Mouse (Mus musculus): Measurements from ENCODE around the gene Fscn2. TPM values are rescaled to one million over a fixed set of nuclear protein-coding genes. Genes with fewer than 3 reads are reported as not detected.

Fscn2 gene
- polyA plus RNA-seq, 1 experiment from 2014 or later = not detected

- Histone ChIP-seq H3K4me1 (ENCODE audit: control insufficient read depth, low read depth, low read length) (peaks cover 19% of the 10 kb centered on the region), H3K9ac (ENCODE audit: low read depth, low read length) (peak overlapping the region; percentile 70), H3K27ac (ENCODE audit: low read length) (peak overlapping the region; percentile 20; the same call in 1 of the 2 replicates), H3K36me3 (ENCODE audit: control insufficient read depth, insufficient read depth) (peaks cover 23% of the 10 kb centered on the region), H3K9me3 (replicated peaks; ENCODE audit: control insufficient read depth, low read length) (no peaks in the 10 kb centered on the region), H3K4me3 (ENCODE audit: low read depth, low read length) (peak overlapping the region; percentile 75), H3K27me3 (ENCODE audit: control insufficient read depth, insufficient read depth, low read depth, low read length) (no peaks in the 10 kb centered on the region), H3K4me2 (ENCODE audit: low read depth, low read length) (peak overlapping the region; percentile 99)
- peak; percentile 51 for ATAC-seq (ENCODE audit: low read depth)
- WGBS (ENCODE audit: insufficient replicate concordance) = 2% methylated on average over 40 of the region's 40 CpGs
These were observed 16.8 kb downstream of the Fscn2 start for GRCm38 (mm10) chr11:120378031-120378610.

- no peaks in the 10 kb centered on the region for H3K9me3 ChIP-seq (replicated peaks; ENCODE audit: control insufficient read depth, low read length)
- peak within 1 kb of the TSS; percentile 70 for H3K9ac ChIP-seq (ENCODE audit: low read depth, low read length)
- H3K27me3 ChIP-seq (ENCODE audit: control insufficient read depth, insufficient read depth, low read depth, low read length) = no peaks in the 10 kb centered on the region
- peaks cover 19% of the 10 kb centered on the region for H3K4me1 ChIP-seq (ENCODE audit: control insufficient read depth, low read depth, low read length)
- peak within 1 kb of the TSS; percentile 75 for H3K4me3 ChIP-seq (ENCODE audit: low read depth, low read length)
- 10% methylated on average over 54 of the region's 54 CpGs for WGBS (ENCODE audit: insufficient replicate concordance)
- peak within 1 kb of the TSS; percentile 99 for H3K4me2 ChIP-seq (ENCODE audit: low read depth, low read length)
- peaks cover 26% of the 10 kb centered on the region for H3K36me3 ChIP-seq (ENCODE audit: control insufficient read depth, insufficient read depth)
- peak within 1 kb of the TSS; percentile 26; the same call in 1 of the 2 replicates for H3K27ac ChIP-seq (ENCODE audit: low read length)
- ATAC-seq (ENCODE audit: low read depth) = peak; percentile 92
These were observed 17.5 kb downstream of the Fscn2 start, which contains the start of gene Faap100 for GRCm38 (mm10) chr11:120378611-120379540. Faap100 (minus strand) TSS chr11:120378764.

GRCm38 (mm10) chr11:120380271-120380670 is 18.9 kb downstream of the Fscn2 start:
- Histone ChIP-seq H3K4me2 (ENCODE audit: low read depth, low read length) (no peak overlapping the region), H3K4me1 (ENCODE audit: control insufficient read depth, low read depth, low read length) (peaks cover 19% of the 10 kb centered on the region), H3K4me3 (ENCODE audit: low read depth, low read length) (no peak overlapping the region), H3K36me3 (ENCODE audit: control insufficient read depth, insufficient read depth) (peaks cover 39% of the 10 kb centered on the region), H3K9ac (ENCODE audit: low read depth, low read length) (no peak overlapping the region), H3K27ac (ENCODE audit: low read length) (no peak overlapping the region), H3K27me3 (ENCODE audit: control insufficient read depth, insufficient read depth, low read depth, low read length) (no peaks in the 10 kb centered on the region), H3K9me3 (replicated peaks; ENCODE audit: control insufficient read depth, low read length) (no peaks in the 10 kb centered on the region)
- no peak for ATAC-seq (ENCODE audit: low read depth)
- WGBS (ENCODE audit: insufficient replicate concordance) = 79% methylated on average over 3 of the region's 3 CpGs

- H3K36me3 ChIP-seq (ENCODE audit: control insufficient read depth, insufficient read depth) = peaks cover 39% of the 10 kb centered on the region
These were observed 19.8 kb downstream of the Fscn2 start for GRCm38 (mm10) chr11:120381157-120381556.

GRCm38 (mm10) chr11:120382509-120382908 is 21.2 kb downstream of the Fscn2 start:
- Histone ChIP-seq H3K4me2 (ENCODE audit: low read depth, low read length) (no peak overlapping the region), H3K36me3 (ENCODE audit: control insufficient read depth, insufficient read depth) (peaks cover 47% of the 10 kb centered on the region), H3K27me3 (ENCODE audit: control insufficient read depth, insufficient read depth, low read depth, low read length) (no peaks in the 10 kb centered on the region), H3K4me3 (ENCODE audit: low read depth, low read length) (no peak overlapping the region), H3K9me3 (replicated peaks; ENCODE audit: control insufficient read depth, low read length) (no peaks in the 10 kb centered on the region), H3K4me1 (ENCODE audit: control insufficient read depth, low read depth, low read length) (peaks cover 18% of the 10 kb centered on the region), H3K9ac (ENCODE audit: low read depth, low read length) (no peak overlapping the region), H3K27ac (ENCODE audit: low read length) (no peak overlapping the region)
- 89% methylated on average over 9 of the region's 9 CpGs for WGBS (ENCODE audit: insufficient replicate concordance)
- ATAC-seq (ENCODE audit: low read depth) = no peak

More at GRCm38 (mm10) chr11:120381157-120381556, 19.8 kb downstream of the Fscn2 start:
- peaks cover 19% of the 10 kb centered on the region for H3K4me1 ChIP-seq (ENCODE audit: control insufficient read depth, low read depth, low read length)
- 88% methylated on average over 4 of the region's 4 CpGs for WGBS (ENCODE audit: insufficient replicate concordance)
- no peak overlapping the region for H3K4me2 ChIP-seq (ENCODE audit: low read depth, low read length)
- H3K27ac ChIP-seq (ENCODE audit: low read length) = no peak overlapping the region
- H3K9ac ChIP-seq (ENCODE audit: low read depth, low read length) = no peak overlapping the region
- no peak for ATAC-seq (ENCODE audit: low read depth)
- H3K9me3 ChIP-seq (replicated peaks; ENCODE audit: control insufficient read depth, low read length) = no peaks in the 10 kb centered on the region
- no peak overlapping the region for H3K4me3 ChIP-seq (ENCODE audit: low read depth, low read length)
- H3K27me3 ChIP-seq (ENCODE audit: control insufficient read depth, insufficient read depth, low read depth, low read length) = no peaks in the 10 kb centered on the region

- ATAC-seq (ENCODE audit: low read depth) = no peak
- 84% methylated on average over 6 of the region's 6 CpGs for WGBS (ENCODE audit: insufficient replicate concordance)
- no peaks in the 10 kb centered on the region for H3K9me3 ChIP-seq (replicated peaks; ENCODE audit: control insufficient read depth, low read length)
- H3K4me1 ChIP-seq (ENCODE audit: control insufficient read depth, low read depth, low read length) = peaks cover 2% of the 10 kb centered on the region
- H3K36me3 ChIP-seq (ENCODE audit: control insufficient read depth, insufficient read depth) = peaks cover 47% of the 10 kb centered on the region
- H3K4me3 ChIP-seq (ENCODE audit: low read depth, low read length) = no peak overlapping the region
- H3K27ac ChIP-seq (ENCODE audit: low read length) = no peak overlapping the region
- H3K9ac ChIP-seq (ENCODE audit: low read depth, low read length) = no peak overlapping the region
- no peak overlapping the region for H3K4me2 ChIP-seq (ENCODE audit: low read depth, low read length)
- no peaks in the 10 kb centered on the region for H3K27me3 ChIP-seq (ENCODE audit: control insufficient read depth, insufficient read depth, low read depth, low read length)
These were observed 25.3 kb downstream of the Fscn2 start for GRCm38 (mm10) chr11:120386632-120387031.

GRCm38 (mm10) chr11:120387157-120387556 is 25.8 kb downstream of the Fscn2 start:
- ATAC-seq (ENCODE audit: low read depth) = no peak
- 45% methylated on average over 2 of the region's 2 CpGs for WGBS (ENCODE audit: insufficient replicate concordance)
- Histone ChIP-seq H3K9ac (ENCODE audit: low read depth, low read length) (no peak overlapping the region), H3K4me1 (ENCODE audit: control insufficient read depth, low read depth, low read length) (peaks cover 2% of the 10 kb centered on the region), H3K27me3 (ENCODE audit: control insufficient read depth, insufficient read depth, low read depth, low read length) (no peaks in the 10 kb centered on the region), H3K36me3 (ENCODE audit: control insufficient read depth, insufficient read depth) (peaks cover 41% of the 10 kb centered on the region), H3K27ac (ENCODE audit: low read length) (no peak overlapping the region), H3K9me3 (replicated peaks; ENCODE audit: control insufficient read depth, low read length) (no peaks in the 10 kb centered on the region), H3K4me3 (ENCODE audit: low read depth, low read length) (no peak overlapping the region), H3K4me2 (ENCODE audit: low read depth, low read length) (no peak overlapping the region)

- Histone ChIP-seq H3K4me1 (ENCODE audit: control insufficient read depth, low read depth, low read length) (peaks cover 2% of the 10 kb centered on the region), H3K4me2 (ENCODE audit: low read depth, low read length) (no peak overlapping the region), H3K9me3 (replicated peaks; ENCODE audit: control insufficient read depth, low read length) (no peaks in the 10 kb centered on the region), H3K9ac (ENCODE audit: low read depth, low read length) (no peak overlapping the region), H3K4me3 (ENCODE audit: low read depth, low read length) (no peak overlapping the region), H3K27me3 (ENCODE audit: control insufficient read depth, insufficient read depth, low read depth, low read length) (no peaks in the 10 kb centered on the region), H3K36me3 (ENCODE audit: control insufficient read depth, insufficient read depth) (peaks cover 37% of the 10 kb centered on the region), H3K27ac (ENCODE audit: low read length) (no peak overlapping the region)
- ATAC-seq (ENCODE audit: low read depth) = no peak
- WGBS (ENCODE audit: insufficient replicate concordance) = 85% methylated on average over 9 of the region's 9 CpGs
These were observed 27.2 kb downstream of the Fscn2 start for GRCm38 (mm10) chr11:120388580-120388979.

- Histone ChIP-seq H3K4me1 (ENCODE audit: control insufficient read depth, low read depth, low read length) (peaks cover 20% of the 10 kb centered on the region), H3K4me3 (ENCODE audit: low read depth, low read length) (no peak overlapping the region), H3K4me2 (ENCODE audit: low read depth, low read length) (no peak overlapping the region), H3K36me3 (ENCODE audit: control insufficient read depth, insufficient read depth) (peaks cover 30% of the 10 kb centered on the region), H3K9me3 (replicated peaks; ENCODE audit: control insufficient read depth, low read length) (no peaks in the 10 kb centered on the region), H3K9ac (ENCODE audit: low read depth, low read length) (no peak overlapping the region), H3K27me3 (ENCODE audit: control insufficient read depth, insufficient read depth, low read depth, low read length) (no peaks in the 10 kb centered on the region), H3K27ac (ENCODE audit: low read length) (no peak overlapping the region)
- WGBS (ENCODE audit: insufficient replicate concordance) = 80% methylated on average over 4 of the region's 4 CpGs
- ATAC-seq (ENCODE audit: low read depth) = no peak
These were observed 34.3 kb downstream of the Fscn2 start for GRCm38 (mm10) chr11:120395661-120396060.

All from liver, embryonic 16.5 days (tissue).